Mouse (Mus musculus): ENCODE data around the gene Pitpna.
"Not testable (repeated sequence)": the region's sequence is repeated elsewhere in the genome, so short reads cannot be mapped to it uniquely, and the experiment has no call there.

Gene Pitpna

GRCm38 (mm10) chr11:75588285-75588941, 516 bp downstream of the Pitpna start:
- DNase-seq (ENCODE audit: low read depth, low spot score) = no peak

GRCm38 (mm10) chr11:75592612-75593011, 4.7 kb downstream of the Pitpna start:
- no peak for DNase-seq (ENCODE audit: low read depth, low spot score)

GRCm38 (mm10) chr11:75594431-75594830, 6.5 kb downstream of the Pitpna start:
- no peak for DNase-seq (ENCODE audit: low read depth, low spot score)

- no peak for DNase-seq (ENCODE audit: low read depth, low spot score)
Measured at GRCm38 (mm10) chr11:75595404-75595803, 7.5 kb downstream of the Pitpna start.

- DNase-seq (ENCODE audit: low read depth, low spot score) = no peak
Measured at GRCm38 (mm10) chr11:75595816-75596215, 7.9 kb downstream of the Pitpna start.

GRCm38 (mm10) chr11:75596726-75597255, 8.9 kb downstream of the Pitpna start:
- DNase-seq (ENCODE audit: low read depth, low spot score) = no peak

- DNase-seq (ENCODE audit: low read depth, low spot score) = no peak
Measured at GRCm38 (mm10) chr11:75598004-75598403, 10.1 kb downstream of the Pitpna start.

- DNase-seq (ENCODE audit: low read depth, low spot score) = not testable (repeated sequence)
Measured at GRCm38 (mm10) chr11:75599802-75600201, 11.9 kb downstream of the Pitpna start.

GRCm38 (mm10) chr11:75604826-75605225, 16.9 kb downstream of the Pitpna start:
- DNase-seq (ENCODE audit: low read depth, low spot score) = no peak

- DNase-seq (ENCODE audit: low read depth, low spot score) = no peak
Measured at GRCm38 (mm10) chr11:75605318-75605717, 17.4 kb downstream of the Pitpna start.

- no peak for DNase-seq (ENCODE audit: low read depth, low spot score)
Measured at GRCm38 (mm10) chr11:75608776-75609175, 20.9 kb downstream of the Pitpna start.

- DNase-seq (ENCODE audit: low read depth, low spot score) = no peak
Measured at GRCm38 (mm10) chr11:75610021-75610420, 22.1 kb downstream of the Pitpna start.

GRCm38 (mm10) chr11:75614769-75615168, 26.9 kb downstream of the Pitpna start:
- DNase-seq (ENCODE audit: low read depth, low spot score) = no peak

- DNase-seq (ENCODE audit: low read depth, low spot score) = no peak
Measured at GRCm38 (mm10) chr11:75615556-75615955, 27.7 kb downstream of the Pitpna start.

GRCm38 (mm10) chr11:75619133-75619532, 31.2 kb downstream of the Pitpna start:
- no peak for DNase-seq (ENCODE audit: low read depth, low spot score)

GRCm38 (mm10) chr11:75620136-75620780, 32.4 kb downstream of the Pitpna start:
- no peak for DNase-seq (ENCODE audit: low read depth, low spot score)

- no peak for DNase-seq (ENCODE audit: low read depth, low spot score)
Measured at GRCm38 (mm10) chr11:75621426-75621825, 33.5 kb downstream of the Pitpna start.

GRCm38 (mm10) chr11:75622588-75623329, 34.9 kb downstream of the Pitpna start:
- no peak for DNase-seq (ENCODE audit: low read depth, low spot score)

GRCm38 (mm10) chr11:75624102-75624554, 36.2 kb downstream of the Pitpna start:
- DNase-seq (ENCODE audit: low read depth, low spot score) = no peak

GRCm38 (mm10) chr11:75625820-75626219, 37.9 kb downstream of the Pitpna start:
- DNase-seq (ENCODE audit: low read depth, low spot score) = no peak

GRCm38 (mm10) chr11:75630098-75630497, 42.2 kb downstream of the Pitpna start:
- DNase-seq (ENCODE audit: low read depth, low spot score) = no peak

GRCm38 (mm10) chr11:75630645-75631229, 42.8 kb downstream of the Pitpna start, which contains the start of gene Inpp5k:
Inpp5k (plus strand) TSS chr11:75630988.
- peak; percentile 96 for DNase-seq (ENCODE audit: low read depth, low spot score)

All from c-Kit-negative CD71-positive TER-119-positive erythroid progenitor cells, embryonic 14.5 days (primary cell).